Mouse (Mus musculus) lung, embryonic 14.5 days (tissue): ENCODE data around the gene Ier5l. TPM values are rescaled to one million over a fixed set of nuclear protein-coding genes. Genes with fewer than 3 reads are reported as not detected.

Source experiments
- ATAC-seq: fragments of 200-750 bp; cut with Nextera tagmentation; 2 replicates; pipeline ENCODE4 v1.8.0; 2017; ENCODE audit warnings: mild to moderate bottlenecking, moderate TSS enrichment, moderate library complexity; ENCODE audit not compliant: insufficient read depth
- DNase-seq: peaks from one replicate; pipeline ENCODE4 v3.0.0-alpha.2; 2015
- H3K27ac ChIP-seq: fragments of 300-500 bp; sonication (generic); 2 replicates; pipeline ENCODE4 v1.5.1; 2014; ENCODE audit warnings: low read depth, mild to moderate bottlenecking, moderate library complexity
- H3K27me3 ChIP-seq: fragments of 300-500 bp; sonication (generic); 2 replicates; pipeline ENCODE4 v1.6.1; 2014; ENCODE audit warnings: low read length, control low read depth; ENCODE audit not compliant: insufficient read depth
- H3K36me3 ChIP-seq: fragments of 300-500 bp; sonication (generic); 2 replicates; pipeline ENCODE4 v1.6.1; 2014; ENCODE audit warnings: control low read depth; ENCODE audit not compliant: insufficient read depth
- H3K4me1 ChIP-seq: fragments of 300-500 bp; sonication (generic); 2 replicates; pipeline ENCODE4 v1.6.1; 2014; ENCODE audit warnings: antibody characterized with exemption, control low read depth; ENCODE audit not compliant: insufficient read depth
- H3K4me2 ChIP-seq: fragments of 300-500 bp; sonication (generic); 2 replicates; pipeline ENCODE4 v1.6.1; 2014; ENCODE audit warnings: mild to moderate bottlenecking
- H3K4me3 ChIP-seq: fragments of 300-500 bp; sonication (generic); 2 replicates; pipeline ENCODE4 v1.5.1; 2014; ENCODE audit warnings: low read depth, low read length
- H3K9ac ChIP-seq: fragments of 300-500 bp; sonication (generic); 2 replicates; pipeline ENCODE4 v1.6.1; 2014
- H3K9me3 ChIP-seq: fragments of 300-500 bp; sonication (generic); 2 replicates; pipeline ENCODE4 v1.6.1; 2016; ENCODE audit warnings: low read depth, low read length, control low read depth
- CTCF ChIP-seq: IDR thresholded peaks from 2 replicates; pipeline ENCODE4 v1.5.1; 2016; ENCODE audit warnings: antibody characterized with exemption, low read depth
- WGBS: fragments of 180-500 bp; shearing (Covaris S2); extraction: QIAGEN DNeasy Blood & Tissue Kit; methylation state at CpG from one replicate; pipeline ENCODE4 v1.1.7; 2014; 5-methylcytosine and 5-hydroxymethylcytosine counted together
- polyA plus RNA-seq: library from polyadenylated mRNA; unstranded; fragments of >200 nt; fragmentation: Nextera tagmentation; extraction: Ambion mirVana; gene quantifications from 2 replicates; pipeline ENCODE4 v1.2.1, GENCODE M21; 2014

Ier5l gene
- 4.7 and 4.9 TPM in 2 replicates for polyA plus RNA-seq

GRCm38 (mm10) chr2:30474039-30474438 is at the start of gene Ier5l:
Ier5l (minus strand) TSS chr2:30474219.
- H3K4me2 ChIP-seq, result peak within 1 kb of the TSS; percentile 99
- under 1% methylated on average over 37 of the region's 37 CpGs for WGBS
- peak within 1 kb of the TSS; percentile 100 for H3K27ac ChIP-seq
- H3K27me3 ChIP-seq, result no peaks in the 10 kb centered on the region
- peak within 1 kb of the TSS; percentile 96 for H3K4me3 ChIP-seq
- ATAC-seq, result peak; percentile 88
- TF ChIP-seq CTCF, result no peak; the same call in 1 of the 2 replicates
- no peaks in the 10 kb centered on the region for H3K9me3 ChIP-seq
- no peaks in the 10 kb centered on the region for H3K36me3 ChIP-seq
- H3K9ac ChIP-seq, result peak within 1 kb of the TSS; percentile 98
- H3K4me1 ChIP-seq, result peaks cover 13% of the 10 kb centered on the region
- DNase-seq, result peak; percentile 98

GRCm38 (mm10) chr2:30523727-30524126 is 49.7 kb upstream of the Ier5l start:
- H3K4me1 ChIP-seq, result no peaks in the 10 kb centered on the region
- H3K36me3 ChIP-seq, result no peaks in the 10 kb centered on the region

GRCm38 (mm10) chr2:30510711-30511380 is 36.8 kb upstream of the Ier5l start:
- Histone ChIP-seq H3K27ac (no peak overlapping the region), H3K4me1 (no peaks in the 10 kb centered on the region), H3K4me3 (no peak overlapping the region), H3K36me3 (no peaks in the 10 kb centered on the region), H3K9ac (no peak overlapping the region), H3K27me3 (no peaks in the 10 kb centered on the region), H3K4me2 (no peak overlapping the region), H3K9me3 (no peaks in the 10 kb centered on the region)
- no peak for TF ChIP-seq CTCF
- no peak for ATAC-seq
- WGBS, result 70% methylated on average over 16 of the region's 16 CpGs
- DNase-seq, result no peak

More at GRCm38 (mm10) chr2:30523727-30524126, 49.7 kb upstream of the Ier5l start:
- Histone ChIP-seq H3K9me3 (no peaks in the 10 kb centered on the region), H3K4me2 (no peak overlapping the region), H3K27ac (no peak overlapping the region), H3K4me3 (no peak overlapping the region), H3K27me3 (no peaks in the 10 kb centered on the region), H3K9ac (no peak overlapping the region)
- 60% methylated on average over 8 of the region's 8 CpGs for WGBS
- no peak for TF ChIP-seq CTCF
- no peak for DNase-seq
- no peak for ATAC-seq

GRCm38 (mm10) chr2:30507138-30507727 is 33.2 kb upstream of the Ier5l start:
- DNase-seq (no peak), ATAC-seq (no peak)
- Histone ChIP-seq H3K36me3 (no peaks in the 10 kb centered on the region), H3K27me3 (no peaks in the 10 kb centered on the region), H3K4me2 (no peak overlapping the region), H3K4me1 (0 out of 2 replicates have a peak, but pooled peaks cover 3% of the 10 kb centered on the region), H3K27ac (no peak overlapping the region), H3K9me3 (no peaks in the 10 kb centered on the region), H3K9ac (no peak overlapping the region), H3K4me3 (no peak overlapping the region)
- TF ChIP-seq CTCF, result no peak
- WGBS, result 58% methylated on average over 11 of the region's 11 CpGs

- H3K27me3 ChIP-seq, result no peaks in the 10 kb centered on the region
- H3K4me3 ChIP-seq, result no peak overlapping the region
- 0 out of 2 replicates have a peak, but pooled peaks cover 3% of the 10 kb centered on the region for H3K4me1 ChIP-seq
- H3K36me3 ChIP-seq, result no peaks in the 10 kb centered on the region
- peak overlapping the region; percentile 32; the same call in 1 of the 2 replicates for H3K9ac ChIP-seq
- ATAC-seq (peak; percentile 60; the same call in 1 of the 2 replicates), DNase-seq (peak; percentile 65)
- no peak for TF ChIP-seq CTCF
- 0 out of 2 replicates have a peak overlapping the region, but pooled peaks have one; percentile 23 for H3K4me2 ChIP-seq
- H3K9me3 ChIP-seq, result no peaks in the 10 kb centered on the region
- WGBS, result 32% methylated on average over 23 of the region's 23 CpGs
- H3K27ac ChIP-seq, result peak overlapping the region; percentile 12; the same call in 1 of the 2 replicates
Observed at GRCm38 (mm10) chr2:30503677-30504621, 29.9 kb upstream of the Ier5l start.

GRCm38 (mm10) chr2:30501701-30502100 is 27.7 kb upstream of the Ier5l start:
- ATAC-seq, result no peak
- Histone ChIP-seq H3K27me3 (no peaks in the 10 kb centered on the region), H3K27ac (no peak overlapping the region), H3K9me3 (no peaks in the 10 kb centered on the region), H3K4me3 (no peak overlapping the region), H3K36me3 (no peaks in the 10 kb centered on the region), H3K4me2 (no peak overlapping the region), H3K4me1 (0 out of 2 replicates have a peak, but pooled peaks cover 3% of the 10 kb centered on the region), H3K9ac (no peak overlapping the region)
- DNase-seq, result no peak
- no peak for TF ChIP-seq CTCF
- 69% methylated on average over 7 of the region's 7 CpGs for WGBS
